Mouse (Mus musculus) midbrain, embryonic 13.5 days (tissue): ENCODE results near the gene Ppm1n. TPM values are rescaled to one million over a fixed set of nuclear protein-coding genes. Genes with fewer than 3 reads are reported as not detected.

Experiments used
- ATAC-seq: fragments of 200-750 bp; cut with Nextera tagmentation; 2 replicates; pipeline ENCODE4 v1.8.0; 2017; ENCODE audit warnings: mild to moderate bottlenecking, moderate TSS enrichment, moderate library complexity
- H3K27ac ChIP-seq: fragments of 300-500 bp; sonication (generic); 2 replicates; pipeline ENCODE4 v1.5.1; 2015; ENCODE audit warnings: inconsistent platforms, mild to moderate bottlenecking, moderate library complexity
- H3K27me3 ChIP-seq: fragments of 300-500 bp; sonication (generic); 2 replicates; pipeline ENCODE4 v1.6.1; 2015; ENCODE audit warnings: mild to moderate bottlenecking, inconsistent platforms
- H3K36me3 ChIP-seq: fragments of 300-500 bp; sonication (generic); 2 replicates; pipeline ENCODE4 v1.6.1; 2015; ENCODE audit warnings: mild to moderate bottlenecking, inconsistent platforms
- H3K4me1 ChIP-seq: fragments of 300-500 bp; sonication (generic); replicated peaks from 2 replicates; pipeline ENCODE4 v1.6.1; 2015; ENCODE audit warnings: inconsistent platforms
- H3K4me2 ChIP-seq: fragments of 300-500 bp; sonication (generic); replicated peaks from 2 replicates; pipeline ENCODE4 v1.6.1; 2015; ENCODE audit warnings: moderate library complexity, mild to moderate bottlenecking, inconsistent platforms
- H3K4me3 ChIP-seq: fragments of 300-500 bp; sonication (generic); replicated peaks from 2 replicates; pipeline ENCODE4 v1.5.1; 2015; ENCODE audit warnings: mild to moderate bottlenecking, inconsistent platforms
- H3K9ac ChIP-seq: fragments of 300-500 bp; sonication (generic); replicated peaks from 2 replicates; pipeline ENCODE4 v1.6.1; 2015; ENCODE audit warnings: mild to moderate bottlenecking, inconsistent platforms
- H3K9me3 ChIP-seq: fragments of 300-500 bp; sonication (generic); 2 replicates; pipeline ENCODE4 v1.6.1; 2016; ENCODE audit warnings: mild to moderate bottlenecking, inconsistent platforms
- WGBS: fragments of 180-500 bp; shearing (Covaris S2); methylation state at CpG from one replicate; pipeline ENCODE4 v1.1.7; 2015; 5-methylcytosine and 5-hydroxymethylcytosine counted together
- polyA plus RNA-seq: library from polyadenylated mRNA; unstranded; fragments of >200 nt; fragmentation: Nextera tagmentation; extraction: Ambion mirVana; gene quantifications from 2 replicates; pipeline ENCODE4 v1.2.1, GENCODE M21; 2015

Ppm1n gene
- 0.34 and 0.88 TPM in 2 replicates for polyA plus RNA-seq

DNA sequence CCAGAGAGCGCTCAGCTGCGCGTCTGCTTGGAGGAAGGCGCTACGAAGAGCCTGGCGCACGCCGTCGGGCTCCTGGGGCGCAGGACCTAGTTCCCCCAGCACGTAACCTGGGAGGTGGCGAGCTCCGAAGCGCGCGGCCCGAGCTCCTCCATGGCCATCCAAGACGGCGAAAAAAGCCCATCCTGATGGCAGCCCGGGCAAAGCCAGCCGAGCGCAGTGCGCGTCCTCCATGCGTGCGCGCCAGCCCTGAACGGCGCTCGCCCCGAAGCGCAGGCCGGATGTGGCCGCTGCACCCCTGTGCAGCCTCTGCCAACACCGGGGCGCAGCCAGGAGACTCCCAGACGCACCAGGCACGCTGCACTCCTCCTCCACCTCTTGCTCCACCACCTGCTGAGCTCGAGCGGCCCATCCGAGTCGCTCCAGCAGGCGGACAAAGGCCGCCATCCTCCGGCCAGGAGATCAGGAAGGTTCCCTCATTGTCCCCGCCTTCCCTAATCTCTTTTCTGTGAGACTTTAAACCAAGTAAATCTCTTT, at the start of gene Ppm1n:
TSS of gene Ppm1n (minus strand) at position 484 of the 534 bp plus-strand sequence.
- under 1% methylated on average over 46 of the region's 46 CpGs for WGBS
- Histone ChIP-seq H3K9me3 (no peaks in the 10 kb centered on the region), H3K27me3 (peaks cover 50% of the 10 kb centered on the region), H3K9ac (0 out of 2 replicates have a peak within 1 kb of the TSS, but pooled peaks have one; percentile 17), H3K27ac (no peak within 1 kb of the TSS), H3K36me3 (no peaks in the 10 kb centered on the region), H3K4me3 (peak within 1 kb of the TSS; percentile 36), H3K4me2 (peak within 1 kb of the TSS; percentile 47), H3K4me1 (peaks cover 22% of the 10 kb centered on the region)
- no peak for ATAC-seq

DNA sequence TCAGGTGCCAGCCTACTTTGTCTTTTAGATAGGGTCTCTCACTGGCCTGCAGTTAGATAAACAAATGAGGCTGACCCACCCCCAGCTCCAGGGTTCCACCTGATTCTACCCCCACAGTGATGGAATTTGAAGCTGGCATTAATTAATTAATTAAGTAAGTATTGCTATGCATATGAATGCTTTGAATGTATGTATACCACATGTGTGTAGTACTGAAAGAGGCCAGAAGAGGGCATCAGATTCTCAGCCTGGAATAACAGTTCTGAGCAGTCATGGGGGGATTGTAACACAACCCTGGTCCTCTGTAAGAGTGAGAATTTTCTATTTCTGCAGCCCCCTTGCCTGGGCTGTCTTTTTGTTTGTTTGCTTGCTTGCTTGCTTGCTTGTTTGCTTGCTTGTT, 48.6 kb upstream of the Ppm1n start:
- Histone ChIP-seq H3K9me3 (no peaks in the 10 kb centered on the region), H3K9ac (no peak overlapping the region), H3K27ac (no peak overlapping the region), H3K4me2 (no peak overlapping the region), H3K27me3 (peaks cover 2% of the 10 kb centered on the region; the same call in 1 of the 2 replicates), H3K36me3 (no peaks in the 10 kb centered on the region), H3K4me3 (no peak overlapping the region), H3K4me1 (peaks cover 28% of the 10 kb centered on the region)
- no peak for ATAC-seq

DNA sequence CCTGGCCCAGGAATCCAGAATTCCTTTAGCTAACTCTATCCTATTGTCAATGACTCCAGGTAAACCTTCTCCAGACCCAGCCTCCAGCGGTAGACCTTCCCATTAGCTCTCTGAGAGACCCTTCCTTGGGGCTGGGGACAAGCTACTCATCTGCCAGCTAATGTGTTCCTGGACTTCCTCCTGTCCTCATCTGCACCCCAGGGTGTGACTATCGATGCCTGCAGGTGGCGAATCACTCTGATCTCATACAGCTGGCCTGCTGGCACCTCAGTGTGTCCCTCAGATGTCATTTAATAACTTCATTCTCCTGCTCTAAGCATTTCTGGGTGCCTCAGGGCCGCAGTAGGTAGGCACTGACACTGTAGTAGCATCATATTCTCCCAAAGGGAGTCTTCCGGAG, 47.9 kb upstream of the Ppm1n start:
- H3K36me3 ChIP-seq, result no peaks in the 10 kb centered on the region
- peaks cover 27% of the 10 kb centered on the region for H3K4me1 ChIP-seq
- H3K4me2 ChIP-seq, result peak overlapping the region; percentile 68; the same call in 1 of the 2 replicates
- no peak overlapping the region for H3K9ac ChIP-seq
- H3K27me3 ChIP-seq, result peaks cover 4% of the 10 kb centered on the region
- no peak for ATAC-seq
- WGBS, result 85% methylated on average over 5 of the region's 5 CpGs
- H3K9me3 ChIP-seq, result no peaks in the 10 kb centered on the region
- H3K4me3 ChIP-seq, result no peak overlapping the region
- H3K27ac ChIP-seq, result no peak overlapping the region

GRCm38 (mm10) chr7:19327128-19327527, 47.3 kb upstream of the Ppm1n start:
- peak overlapping the region; percentile 58 for H3K9ac ChIP-seq
- H3K27me3 ChIP-seq, result peaks cover 8% of the 10 kb centered on the region
- H3K4me1 ChIP-seq, result peaks cover 22% of the 10 kb centered on the region
- peak overlapping the region; percentile 43 for H3K4me3 ChIP-seq
- peak; percentile 53 for ATAC-seq
- 1% methylated on average over 22 of the region's 22 CpGs for WGBS
- H3K27ac ChIP-seq, result peak overlapping the region; percentile 53
- no peaks in the 10 kb centered on the region for H3K9me3 ChIP-seq
- H3K4me2 ChIP-seq, result peak overlapping the region; percentile 68
- no peaks in the 10 kb centered on the region for H3K36me3 ChIP-seq

GRCm38 (mm10) chr7:19326359-19326758, 46.5 kb upstream of the Ppm1n start:
- Histone ChIP-seq H3K36me3 (no peaks in the 10 kb centered on the region), H3K9me3 (no peaks in the 10 kb centered on the region), H3K4me1 (peaks cover 22% of the 10 kb centered on the region), H3K4me3 (peak overlapping the region; percentile 43), H3K4me2 (peak overlapping the region; percentile 68), H3K27me3 (peaks cover 7% of the 10 kb centered on the region; the same call in 1 of the 2 replicates), H3K9ac (peak overlapping the region; percentile 58), H3K27ac (peak overlapping the region; percentile 53)
- peak; percentile 66 for ATAC-seq
- under 1% methylated on average over 19 of the region's 20 CpGs for WGBS

DNA sequence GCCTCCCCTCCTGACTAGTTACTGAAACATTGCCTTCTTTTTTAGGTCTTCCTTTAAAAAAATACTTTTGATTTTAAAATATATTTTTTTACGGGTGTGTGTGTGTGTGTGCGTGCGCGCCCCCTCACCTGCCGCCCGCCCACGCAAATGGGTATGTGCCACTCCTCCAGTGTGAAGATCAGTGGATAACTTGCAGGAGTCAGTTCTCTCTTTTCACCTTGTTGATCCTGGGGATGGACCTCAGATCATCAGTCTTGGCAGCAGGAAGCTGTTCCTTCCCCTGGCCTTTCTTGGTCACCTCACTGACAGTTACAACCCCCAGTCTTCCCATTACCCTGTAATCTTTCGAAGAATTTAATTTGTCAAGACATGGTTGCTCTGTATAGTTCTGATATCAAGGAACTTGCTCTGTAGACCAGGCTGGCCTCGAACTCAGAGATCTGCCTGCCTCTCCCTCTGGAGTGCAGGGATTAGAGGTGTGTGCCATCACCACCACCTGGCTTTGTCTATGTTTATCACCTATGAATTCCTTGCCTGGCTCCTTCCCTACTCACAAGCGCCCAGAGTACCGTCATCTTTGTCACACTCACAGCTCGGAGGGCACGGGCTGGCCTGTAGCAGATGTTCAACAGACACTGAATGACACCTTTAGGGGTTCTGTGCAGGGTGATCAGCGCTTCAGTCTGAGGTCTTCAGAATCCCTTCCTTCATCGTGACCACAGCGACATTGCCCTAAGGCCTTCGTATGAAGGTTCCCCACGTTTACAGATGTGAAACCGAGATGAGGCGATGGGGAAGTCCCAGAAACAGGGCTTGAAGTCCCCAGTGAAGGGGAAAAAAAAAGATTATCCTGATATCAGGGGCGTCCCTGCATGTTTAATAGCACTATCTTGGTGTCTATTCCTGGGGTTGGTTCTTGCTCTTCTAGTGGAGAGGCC, 45.7 kb upstream of the Ppm1n start:
- H3K9me3 ChIP-seq, result no peaks in the 10 kb centered on the region
- H3K9ac ChIP-seq, result no peak overlapping the region; the same call in 1 of the 2 replicates
- no peak overlapping the region for H3K27ac ChIP-seq
- H3K4me1 ChIP-seq, result peaks cover 27% of the 10 kb centered on the region
- H3K4me2 ChIP-seq, result no peak overlapping the region; the same call in 1 of the 2 replicates
- WGBS, result 73% methylated on average over 21 of the region's 21 CpGs
- H3K27me3 ChIP-seq, result peaks cover 10% of the 10 kb centered on the region; the same call in 1 of the 2 replicates
- ATAC-seq, result no peak
- H3K4me3 ChIP-seq, result no peak overlapping the region
- H3K36me3 ChIP-seq, result no peaks in the 10 kb centered on the region

DNA sequence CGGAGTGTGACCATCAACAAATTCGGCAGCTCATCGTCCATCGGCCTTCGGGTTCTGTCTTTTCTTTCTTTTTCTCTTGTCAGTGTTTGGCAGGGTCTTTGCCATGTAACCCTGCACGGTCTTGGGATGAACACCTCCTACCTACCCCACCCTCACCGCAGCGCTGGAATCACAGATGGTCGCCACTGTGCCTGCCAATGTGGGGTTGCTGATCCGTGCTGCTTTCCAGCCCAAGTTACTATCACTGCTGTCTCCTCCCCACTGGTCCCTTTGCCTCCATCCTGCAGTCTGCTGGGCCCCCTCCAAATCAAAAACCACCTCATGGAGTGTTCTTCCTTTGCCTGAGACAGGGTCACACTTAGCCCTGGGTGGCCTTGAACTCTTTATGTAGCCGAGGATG, 44.4 kb upstream of the Ppm1n start:
- no peaks in the 10 kb centered on the region for H3K36me3 ChIP-seq
- ATAC-seq, result no peak
- H3K4me2 ChIP-seq, result no peak overlapping the region
- H3K4me1 ChIP-seq, result peaks cover 36% of the 10 kb centered on the region
- H3K4me3 ChIP-seq, result no peak overlapping the region
- WGBS, result 88% methylated on average over 11 of the region's 11 CpGs
- no peak overlapping the region for H3K27ac ChIP-seq
- H3K9ac ChIP-seq, result no peak overlapping the region
- no peaks in the 10 kb centered on the region for H3K9me3 ChIP-seq
- peaks cover 10% of the 10 kb centered on the region; the same call in 1 of the 2 replicates for H3K27me3 ChIP-seq

DNA sequence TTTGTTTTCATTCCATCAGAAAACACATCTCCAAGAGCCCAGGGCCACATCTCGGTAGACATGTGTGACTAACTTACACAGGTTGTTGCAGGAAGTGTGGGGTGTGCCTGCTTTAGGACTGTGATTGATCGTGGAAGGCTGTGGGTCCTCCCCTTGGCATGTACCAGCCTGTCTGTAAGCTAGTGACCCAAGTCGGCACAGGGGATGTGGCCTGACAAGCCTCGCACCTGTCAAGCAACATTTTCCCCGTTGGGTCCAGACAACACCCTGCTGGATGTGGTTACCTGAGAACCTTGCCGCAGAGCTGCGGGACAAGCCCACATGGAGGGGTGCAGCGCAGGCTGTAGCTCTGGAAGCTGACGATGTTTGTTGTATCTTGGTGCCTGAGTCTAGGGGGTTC, 42.6 kb upstream of the Ppm1n start:
- Histone ChIP-seq H3K4me1 (peaks cover 34% of the 10 kb centered on the region), H3K36me3 (no peaks in the 10 kb centered on the region), H3K27me3 (peaks cover 25% of the 10 kb centered on the region; the same call in 1 of the 2 replicates), H3K9ac (no peak overlapping the region), H3K4me2 (no peak overlapping the region), H3K4me3 (no peak overlapping the region), H3K9me3 (no peaks in the 10 kb centered on the region), H3K27ac (no peak overlapping the region)
- 62% methylated on average over 9 of the region's 9 CpGs for WGBS
- no peak for ATAC-seq

DNA sequence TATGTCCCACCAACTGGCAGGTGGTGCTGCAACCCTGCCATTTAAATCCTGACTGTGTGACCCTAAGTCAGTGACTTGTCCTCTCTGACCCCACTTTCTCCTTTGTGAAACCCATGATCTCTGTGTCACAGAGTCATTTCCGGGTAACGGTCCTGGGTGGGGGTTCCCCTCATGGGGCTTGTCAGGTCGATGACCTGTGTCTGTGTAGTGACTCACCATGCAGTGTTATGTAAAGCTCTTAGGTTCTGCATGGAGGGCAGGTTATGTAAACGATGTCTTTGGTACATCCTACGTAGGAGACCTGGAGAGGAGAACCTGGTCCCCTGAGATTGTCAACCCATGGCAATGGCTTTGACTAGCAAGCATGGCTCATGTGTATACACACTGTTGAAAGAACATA, 41.6 kb upstream of the Ppm1n start:
- H3K4me2 ChIP-seq, result no peak overlapping the region
- no peaks in the 10 kb centered on the region for H3K9me3 ChIP-seq
- H3K27me3 ChIP-seq, result peaks cover 25% of the 10 kb centered on the region; the same call in 1 of the 2 replicates
- peaks cover 24% of the 10 kb centered on the region for H3K4me1 ChIP-seq
- no peak overlapping the region for H3K4me3 ChIP-seq
- WGBS, result 71% methylated on average over 5 of the region's 5 CpGs
- no peak overlapping the region for H3K27ac ChIP-seq
- ATAC-seq, result no peak
- H3K9ac ChIP-seq, result no peak overlapping the region
- H3K36me3 ChIP-seq, result no peaks in the 10 kb centered on the region

DNA sequence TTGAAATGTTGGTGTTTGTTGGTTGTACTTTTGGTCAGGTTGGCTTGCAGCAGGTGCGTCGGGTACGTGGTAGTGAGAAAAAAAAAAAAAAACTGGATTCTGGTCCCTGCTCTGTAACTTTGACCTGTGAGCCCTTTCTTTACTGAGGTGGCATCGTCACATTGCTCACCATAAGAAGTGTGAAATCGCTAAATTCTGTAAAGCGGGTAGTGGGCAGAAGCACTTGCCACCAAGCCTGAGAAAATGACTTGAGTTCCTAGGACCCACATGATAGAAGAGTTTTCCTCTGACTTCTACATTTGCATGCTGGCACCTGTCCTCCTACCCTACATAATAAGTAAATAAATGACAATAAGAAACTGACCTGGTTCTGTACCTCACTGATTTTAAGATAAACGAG, 40.8 kb upstream of the Ppm1n start:
- no peak for ATAC-seq
- WGBS, result 42% methylated on average over 7 of the region's 7 CpGs
- H3K27ac ChIP-seq, result no peak overlapping the region
- H3K4me3 ChIP-seq, result peak overlapping the region; percentile 53
- H3K27me3 ChIP-seq, result peaks cover 25% of the 10 kb centered on the region; the same call in 1 of the 2 replicates
- H3K4me1 ChIP-seq, result peaks cover 16% of the 10 kb centered on the region
- H3K4me2 ChIP-seq, result peak overlapping the region; percentile 83
- no peak overlapping the region for H3K9ac ChIP-seq
- H3K36me3 ChIP-seq, result no peaks in the 10 kb centered on the region
- H3K9me3 ChIP-seq, result no peaks in the 10 kb centered on the region

- peaks cover 27% of the 10 kb centered on the region; the same call in 1 of the 2 replicates for H3K27me3 ChIP-seq
- peak overlapping the region; percentile 83 for H3K4me2 ChIP-seq
- H3K27ac ChIP-seq, result peak overlapping the region; percentile 70
- H3K36me3 ChIP-seq, result no peaks in the 10 kb centered on the region
- peak overlapping the region; percentile 70 for H3K9ac ChIP-seq
- peaks cover 16% of the 10 kb centered on the region for H3K4me1 ChIP-seq
- ATAC-seq, result peak; percentile 93
- H3K4me3 ChIP-seq, result peak overlapping the region; percentile 53
- H3K9me3 ChIP-seq, result no peaks in the 10 kb centered on the region
- under 1% methylated on average over 41 of the region's 41 CpGs for WGBS
Measured at GRCm38 (mm10) chr7:19319906-19320305, 40.0 kb upstream of the Ppm1n start.

- H3K4me3 ChIP-seq, result peak overlapping the region; percentile 53
- peaks cover 28% of the 10 kb centered on the region; the same call in 1 of the 2 replicates for H3K27me3 ChIP-seq
- ATAC-seq, result peak; percentile 77
- peak overlapping the region; percentile 44; the same call in 1 of the 2 replicates for H3K27ac ChIP-seq
- peaks cover 16% of the 10 kb centered on the region for H3K4me1 ChIP-seq
- H3K9ac ChIP-seq, result peak overlapping the region; percentile 70
- no peaks in the 10 kb centered on the region for H3K9me3 ChIP-seq
- 13% methylated on average over 9 of the region's 9 CpGs for WGBS
- peak overlapping the region; percentile 83 for H3K4me2 ChIP-seq
- no peaks in the 10 kb centered on the region for H3K36me3 ChIP-seq
Measured at GRCm38 (mm10) chr7:19319458-19319857, 39.6 kb upstream of the Ppm1n start.
